Mouse (Mus musculus): Measurements from ENCODE around the gene Sarnp. TPM values are rescaled to one million over a fixed set of nuclear protein-coding genes. Genes with fewer than 3 reads are reported as not detected.

The Sarnp gene
- polyA plus RNA-seq, 1 experiment from 2014 or later, result 235 TPM

DNA sequence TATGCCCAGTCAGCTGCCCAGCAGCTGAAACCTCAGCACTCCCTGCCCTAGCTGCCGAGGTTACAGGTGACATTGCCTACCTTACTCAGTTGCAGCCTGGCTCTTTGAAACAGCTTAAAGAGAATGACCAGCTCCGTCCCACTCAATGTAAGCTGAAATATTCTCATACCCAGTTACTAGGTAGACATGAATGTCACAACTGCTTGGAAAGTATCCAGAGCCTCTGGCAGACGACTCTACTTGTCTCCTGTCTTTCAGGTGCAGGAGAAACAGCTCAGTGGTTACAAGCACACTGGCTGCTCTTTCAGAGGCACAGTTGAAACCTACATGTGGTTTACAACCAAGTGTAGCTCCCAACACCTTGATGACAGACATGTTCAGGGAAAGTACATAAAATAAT lies 53.2 kb downstream of the Sarnp start:
- ATAC-seq (ENCODE audit: low FRiP score, low read depth), result no peak
- Histone ChIP-seq H3K27ac (no peak overlapping the region), H3K9ac (no peak overlapping the region), H3K27me3 (replicated peaks) (no peaks in the 10 kb centered on the region), H3K36me3 (peaks cover 50% of the 10 kb centered on the region), H3K4me3 (no peak overlapping the region), H3K9me3 (no peaks in the 10 kb centered on the region), H3K4me2 (replicated peaks) (no peak overlapping the region), H3K4me1 (no peaks in the 10 kb centered on the region)
- 95% methylated on average over 3 of the region's 3 CpGs for WGBS

DNA sequence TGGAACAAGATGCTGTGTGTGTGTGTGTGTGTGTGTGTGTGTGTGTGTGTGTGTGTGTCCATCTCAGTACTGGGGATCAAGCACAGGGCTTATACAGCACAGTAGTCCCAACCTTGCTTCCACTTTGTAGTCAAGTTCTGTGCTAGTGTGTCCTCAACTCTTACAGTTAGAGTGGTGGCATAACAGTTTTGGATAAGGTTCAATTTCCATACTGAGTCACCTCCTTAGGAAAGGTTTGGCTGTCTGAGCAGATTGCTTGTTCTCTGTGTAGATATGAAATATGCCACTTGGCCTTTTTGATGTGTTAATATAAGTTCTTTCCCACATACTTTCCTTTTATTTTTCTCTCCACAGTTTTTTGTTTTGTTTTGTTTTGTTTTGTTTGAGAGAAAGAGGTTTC lies 61.2 kb downstream of the Sarnp start:
- no peak for ATAC-seq (ENCODE audit: low FRiP score, low read depth)
- peaks cover 35% of the 10 kb centered on the region for H3K36me3 ChIP-seq

DNA sequence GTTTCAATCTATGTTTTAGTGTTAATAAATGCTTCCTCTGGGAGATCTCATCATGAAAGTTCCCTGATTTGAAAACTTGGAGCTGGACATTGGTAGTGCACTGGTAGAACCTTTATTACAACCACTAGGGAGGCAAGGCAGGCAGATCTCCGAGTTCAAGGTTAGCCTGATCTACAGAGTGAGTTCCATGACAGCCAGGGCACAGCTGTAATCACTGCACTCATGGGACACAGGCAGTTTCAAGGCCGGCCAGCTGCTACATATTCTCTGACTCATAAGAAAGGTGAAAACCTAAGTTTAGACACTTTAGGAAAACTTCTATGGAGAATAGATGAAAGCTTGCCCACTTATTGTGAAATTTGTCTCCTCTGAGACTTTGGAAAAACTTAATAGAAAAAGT lies 61.7 kb downstream of the Sarnp start:
- Histone ChIP-seq H3K36me3 (peaks cover 35% of the 10 kb centered on the region), H3K9me3 (no peaks in the 10 kb centered on the region), H3K9ac (no peak overlapping the region), H3K27ac (no peak overlapping the region), H3K4me1 (no peaks in the 10 kb centered on the region), H3K4me2 (replicated peaks) (no peak overlapping the region), H3K27me3 (replicated peaks) (no peaks in the 10 kb centered on the region), H3K4me3 (no peak overlapping the region)
- WGBS, result 80% methylated on average over 2 of the region's 2 CpGs
- ATAC-seq (ENCODE audit: low FRiP score, low read depth), result no peak

More for the DNA sequence above, 61.2 kb downstream of the Sarnp start:
- H3K9ac ChIP-seq, result no peak overlapping the region
- no peaks in the 10 kb centered on the region for H3K4me1 ChIP-seq
- no peak overlapping the region for H3K4me2 ChIP-seq (replicated peaks)
- H3K4me3 ChIP-seq, result no peak overlapping the region
- H3K9me3 ChIP-seq, result no peaks in the 10 kb centered on the region
- H3K27me3 ChIP-seq (replicated peaks), result no peaks in the 10 kb centered on the region
- no peak overlapping the region for H3K27ac ChIP-seq

DNA sequence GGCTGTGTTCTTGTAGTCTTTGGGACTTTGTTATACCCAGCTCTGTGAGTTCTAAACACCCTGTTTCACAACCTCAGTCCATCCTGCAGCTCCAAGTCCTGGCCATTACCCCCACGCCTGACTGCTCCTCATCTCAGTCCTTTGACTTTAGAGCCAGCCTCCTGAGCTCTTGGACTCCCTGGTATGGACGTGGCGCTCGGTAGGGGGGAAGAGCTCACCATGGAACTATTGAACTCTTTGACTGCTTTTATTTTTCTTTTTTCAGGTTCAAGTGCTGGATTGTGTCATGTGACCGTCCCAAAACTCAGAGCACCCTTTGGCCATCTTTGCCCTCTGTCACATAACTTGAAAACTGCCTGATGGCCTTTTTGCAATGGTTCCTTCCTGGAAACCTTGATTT lies 64.9 kb downstream of the Sarnp start:
- Histone ChIP-seq H3K9ac (no peak overlapping the region), H3K4me3 (no peak overlapping the region), H3K27ac (no peak overlapping the region), H3K9me3 (no peaks in the 10 kb centered on the region), H3K27me3 (replicated peaks) (no peaks in the 10 kb centered on the region), H3K4me2 (replicated peaks) (no peak overlapping the region), H3K4me1 (no peaks in the 10 kb centered on the region), H3K36me3 (peaks cover 53% of the 10 kb centered on the region)
- no peak for ATAC-seq (ENCODE audit: low FRiP score, low read depth)
- WGBS, result 81% methylated on average over 5 of the region's 5 CpGs

DNA sequence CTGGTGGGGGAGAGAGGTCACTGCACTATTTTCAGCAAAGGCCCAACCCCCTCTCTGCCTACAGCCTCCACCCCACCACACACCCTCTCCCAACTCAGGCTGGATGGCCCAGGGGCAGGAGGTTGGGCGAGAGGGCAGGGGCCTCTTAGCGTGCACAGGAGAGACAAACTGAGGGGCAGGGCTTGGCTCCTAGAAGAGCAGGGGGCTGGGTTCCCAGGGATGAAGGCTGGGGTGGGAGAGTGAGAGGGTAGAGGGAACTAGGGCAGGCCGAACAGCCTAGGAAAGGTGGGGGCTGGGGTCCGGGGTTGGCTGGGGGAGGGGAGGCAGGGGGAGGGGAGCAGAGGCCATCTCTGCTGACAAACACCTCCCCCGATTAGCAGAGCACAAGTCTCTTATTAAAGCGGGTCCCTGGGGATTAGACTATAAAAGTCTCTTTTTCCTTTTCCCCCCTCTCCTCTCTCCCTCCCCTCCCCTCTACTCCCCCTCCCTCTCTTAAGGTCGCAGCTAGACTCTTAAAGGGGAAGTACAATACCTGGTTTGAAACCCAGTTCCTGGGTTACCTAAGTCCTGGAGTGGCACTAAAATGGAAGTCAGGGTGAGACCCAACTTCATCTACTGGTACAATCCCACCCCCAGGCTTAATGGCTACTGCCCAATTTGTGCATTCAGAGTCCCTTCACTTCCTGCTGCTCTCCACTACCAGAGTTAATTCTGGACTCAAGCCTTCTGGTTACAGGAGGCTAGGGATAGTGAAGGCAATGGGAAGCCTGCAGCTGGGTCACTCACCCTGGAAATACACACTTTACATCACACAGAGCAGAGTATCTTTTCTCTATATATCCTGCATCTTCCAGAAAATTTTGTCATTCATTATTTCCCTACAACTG lies 72.1 kb downstream of the Sarnp start:
- Histone ChIP-seq H3K27ac (peak overlapping the region; percentile 96), H3K27me3 (replicated peaks) (no peaks in the 10 kb centered on the region), H3K9me3 (no peaks in the 10 kb centered on the region), H3K4me1 (peaks cover 21% of the 10 kb centered on the region), H3K4me3 (peak overlapping the region; percentile 80), H3K36me3 (peaks cover 36% of the 10 kb centered on the region), H3K4me2 (replicated peaks) (peak overlapping the region; percentile 88), H3K9ac (peak overlapping the region; percentile 70)
- 4% methylated on average over 6 of the region's 7 CpGs for WGBS
- ATAC-seq (ENCODE audit: low FRiP score, low read depth), result peak; percentile 56

DNA sequence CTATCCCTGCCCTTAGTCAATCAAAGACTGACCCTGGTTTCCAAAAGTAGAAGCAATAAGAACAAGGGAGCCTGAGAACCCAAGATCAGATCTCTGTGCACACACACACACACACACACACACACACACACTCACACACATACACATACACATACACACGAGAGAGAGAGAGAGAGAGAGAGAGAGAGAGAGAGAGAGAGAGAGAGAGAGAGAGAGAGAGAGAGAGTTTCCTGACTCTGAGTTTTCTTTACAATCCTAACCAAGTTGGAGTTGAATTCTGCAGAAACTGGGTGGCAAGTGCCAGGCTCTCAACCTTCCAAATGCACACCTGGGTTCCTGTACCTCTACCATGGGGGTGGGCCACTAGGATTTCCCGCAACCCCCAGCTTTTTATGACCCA lies 72.7 kb downstream of the Sarnp start:
- ATAC-seq (ENCODE audit: low FRiP score, low read depth), result no peak
- no peaks in the 10 kb centered on the region for H3K27me3 ChIP-seq (replicated peaks)
- peak overlapping the region; percentile 80 for H3K4me3 ChIP-seq
- peaks cover 29% of the 10 kb centered on the region for H3K36me3 ChIP-seq
- WGBS, result 0% methylated on average over 1 of the region's 2 CpGs
- peak overlapping the region; percentile 76 for H3K9ac ChIP-seq
- no peaks in the 10 kb centered on the region for H3K9me3 ChIP-seq
- H3K4me2 ChIP-seq (replicated peaks), result peak overlapping the region; percentile 88
- H3K4me1 ChIP-seq, result peaks cover 21% of the 10 kb centered on the region
- H3K27ac ChIP-seq, result peak overlapping the region; percentile 96; the same call in 1 of the 2 replicates

DNA sequence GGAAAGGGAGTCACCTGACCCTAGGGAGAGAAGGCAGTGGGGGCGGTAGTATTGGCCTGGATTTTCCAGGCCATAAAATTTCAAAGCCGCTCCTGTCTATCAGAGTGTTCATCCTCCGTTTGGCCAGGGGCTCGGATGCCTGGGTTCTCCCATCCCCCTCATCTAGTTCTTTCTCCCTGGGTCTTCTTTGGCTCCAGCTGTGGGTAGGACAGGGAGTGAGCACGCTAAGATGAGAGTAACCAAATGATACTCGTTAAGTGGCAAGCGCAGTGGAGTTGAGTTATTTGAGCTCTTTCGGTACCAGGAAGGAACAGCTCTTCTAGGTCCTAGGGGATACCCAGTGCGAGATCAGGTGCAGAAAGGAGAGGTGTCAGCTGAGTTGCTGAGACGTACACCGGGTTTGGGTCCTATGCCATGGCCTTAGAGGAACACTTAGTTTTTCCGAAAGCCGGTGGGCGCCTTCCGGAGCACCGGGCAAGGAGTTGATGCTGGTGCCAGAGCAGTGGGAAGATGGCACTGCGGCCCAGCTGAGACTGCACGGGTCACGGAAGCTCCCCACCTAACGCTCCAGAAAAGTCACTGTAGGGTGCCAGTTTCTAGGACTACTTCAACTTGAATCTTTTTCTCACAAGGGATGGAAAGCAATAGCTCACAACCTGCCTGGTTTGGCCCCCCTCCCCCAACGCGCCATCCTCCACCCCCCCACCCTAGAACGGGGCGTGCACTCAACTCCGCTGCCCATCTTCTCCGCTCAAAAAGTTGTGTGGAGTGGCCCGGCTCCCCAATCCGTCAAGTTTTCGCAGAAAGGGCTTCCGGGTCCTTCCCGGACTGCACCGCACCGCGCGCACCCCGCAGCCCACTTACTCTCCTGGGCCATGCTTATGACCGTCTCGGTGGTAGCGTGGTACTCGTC lies 73.5 kb downstream of the Sarnp start:
- under 1% methylated on average over 40 of the region's 40 CpGs for WGBS
- peak overlapping the region; percentile 76 for H3K9ac ChIP-seq
- H3K4me2 ChIP-seq (replicated peaks), result peak overlapping the region; percentile 88
- no peaks in the 10 kb centered on the region for H3K9me3 ChIP-seq
- H3K4me3 ChIP-seq, result peak overlapping the region; percentile 80
- H3K27me3 ChIP-seq (replicated peaks), result no peaks in the 10 kb centered on the region; the same call in 1 of the 2 replicates
- H3K4me1 ChIP-seq, result peaks cover 21% of the 10 kb centered on the region
- peak; percentile 14 for ATAC-seq (ENCODE audit: low FRiP score, low read depth)
- peaks cover 21% of the 10 kb centered on the region for H3K36me3 ChIP-seq
- peak overlapping the region; percentile 96 for H3K27ac ChIP-seq

DNA sequence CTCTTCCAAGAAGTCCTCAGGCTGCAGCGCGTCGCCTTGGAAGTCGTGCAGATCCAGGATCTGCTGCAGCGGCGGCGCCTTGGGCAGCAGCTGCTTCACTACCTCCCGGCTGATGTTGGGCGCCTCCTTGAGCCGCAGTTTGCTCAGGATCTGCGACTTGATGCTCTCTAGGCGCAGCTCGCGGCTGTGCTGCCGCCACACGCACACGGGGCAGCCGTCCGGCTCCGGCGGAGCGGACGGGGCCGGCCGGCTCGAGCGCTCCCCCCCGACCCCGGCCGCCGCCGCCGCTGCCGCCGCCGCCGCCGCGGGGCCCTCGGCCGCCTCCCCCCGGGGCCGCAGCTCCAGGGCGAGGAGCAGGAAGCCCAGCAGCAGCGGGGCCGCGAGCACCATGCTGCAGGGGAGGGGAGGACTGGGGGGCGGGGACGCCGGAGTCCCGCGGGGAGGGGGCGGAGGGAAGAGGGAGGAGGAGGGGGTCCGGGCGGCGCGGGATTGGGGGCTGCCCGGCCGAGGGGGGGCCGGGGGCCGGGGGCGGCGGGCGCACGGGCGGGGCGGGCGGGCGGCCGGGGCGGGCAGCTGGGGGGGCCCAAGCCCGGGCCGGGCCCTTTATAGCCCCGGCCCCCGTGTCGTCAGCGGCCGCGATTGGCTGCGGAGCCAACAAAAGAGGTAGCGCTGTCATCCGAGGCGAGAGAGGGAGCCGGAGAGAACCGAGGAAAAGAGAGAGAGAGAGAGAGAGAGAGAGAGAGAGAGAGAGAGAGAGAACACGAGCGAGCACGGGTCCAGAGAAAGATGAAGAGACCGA lies 74.4 kb downstream of the Sarnp start, which contains the start of gene Gdf11:
Gene Gdf11, minus strand, starts transcription at position 423 of the 799 bp plus-strand sequence.
- peak within 1 kb of the TSS; percentile 76 for H3K9ac ChIP-seq
- H3K36me3 ChIP-seq, result peaks cover 13% of the 10 kb centered on the region
- WGBS, result under 1% methylated on average over 50 of the region's 89 CpGs
- peak within 1 kb of the TSS; percentile 88 for H3K4me2 ChIP-seq (replicated peaks)
- H3K4me1 ChIP-seq, result peaks cover 29% of the 10 kb centered on the region
- ATAC-seq (ENCODE audit: low FRiP score, low read depth), result peak; percentile 85
- H3K9me3 ChIP-seq, result no peaks in the 10 kb centered on the region
- H3K27ac ChIP-seq, result peak within 1 kb of the TSS; percentile 96
- H3K27me3 ChIP-seq (replicated peaks), result peaks cover 8% of the 10 kb centered on the region
- peak within 1 kb of the TSS; percentile 80 for H3K4me3 ChIP-seq

DNA sequence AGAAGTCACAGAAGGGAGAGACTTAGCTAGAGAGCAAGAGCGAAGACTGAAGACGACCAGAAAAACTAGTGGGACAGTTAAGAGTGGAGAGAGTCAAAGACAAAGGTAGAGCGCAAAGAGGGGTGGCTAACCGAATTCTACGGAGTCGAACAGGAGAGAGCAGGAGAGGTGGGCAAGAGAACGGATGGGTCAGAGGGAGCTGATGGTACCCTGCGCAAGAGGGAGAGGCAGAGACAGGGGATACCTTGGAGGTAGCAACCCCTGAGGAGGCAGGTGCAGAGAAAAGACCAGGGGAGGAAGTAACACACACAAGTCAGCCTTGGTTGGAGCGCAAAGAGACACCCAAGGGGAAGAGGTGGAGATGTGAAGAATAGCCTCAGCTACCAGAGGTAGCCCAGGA lies 75.1 kb downstream of the Sarnp start:
- Histone ChIP-seq H3K4me1 (peaks cover 29% of the 10 kb centered on the region), H3K27me3 (replicated peaks) (peaks cover 14% of the 10 kb centered on the region), H3K9me3 (no peaks in the 10 kb centered on the region), H3K27ac (peak overlapping the region; percentile 96), H3K4me3 (peak overlapping the region; percentile 80), H3K9ac (peak overlapping the region; percentile 70), H3K36me3 (0 out of 2 replicates have a peak, but pooled peaks cover 8% of the 10 kb centered on the region), H3K4me2 (replicated peaks) (peak overlapping the region; percentile 88)
- peak; percentile 8; the same call in 1 of the 2 replicates for ATAC-seq (ENCODE audit: low FRiP score, low read depth)
- WGBS, result 2% methylated on average over 9 of the region's 9 CpGs

DNA sequence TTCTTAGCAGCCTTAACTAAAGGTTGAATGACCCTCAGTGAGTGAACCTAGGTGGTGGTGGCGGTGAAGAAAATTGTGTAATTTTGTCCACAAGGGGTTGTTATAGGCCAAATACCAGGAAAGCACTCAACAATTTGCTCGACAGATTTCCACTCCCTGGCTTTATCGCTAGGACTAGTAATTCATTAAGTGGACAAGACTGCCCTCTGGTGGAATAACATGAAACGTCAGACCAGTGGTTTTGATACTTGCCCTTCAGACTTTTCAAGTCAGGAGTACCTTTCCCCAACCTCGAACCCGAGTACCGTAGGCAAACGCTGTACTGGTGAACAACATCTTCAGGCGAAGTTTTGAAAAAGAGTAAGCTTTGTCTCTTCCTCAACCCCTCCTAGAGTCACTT lies 78.3 kb downstream of the Sarnp start:
- under 1% methylated on average over 9 of the region's 9 CpGs for WGBS
- no peak for ATAC-seq (ENCODE audit: low FRiP score, low read depth)
- Histone ChIP-seq H3K4me3 (no peak overlapping the region), H3K27ac (no peak overlapping the region), H3K4me2 (replicated peaks) (peak overlapping the region; percentile 17; the same call in 1 of the 2 replicates), H3K4me1 (peaks cover 16% of the 10 kb centered on the region), H3K36me3 (no peaks in the 10 kb centered on the region), H3K27me3 (replicated peaks) (peaks cover 18% of the 10 kb centered on the region), H3K9ac (no peak overlapping the region), H3K9me3 (no peaks in the 10 kb centered on the region)

DNA sequence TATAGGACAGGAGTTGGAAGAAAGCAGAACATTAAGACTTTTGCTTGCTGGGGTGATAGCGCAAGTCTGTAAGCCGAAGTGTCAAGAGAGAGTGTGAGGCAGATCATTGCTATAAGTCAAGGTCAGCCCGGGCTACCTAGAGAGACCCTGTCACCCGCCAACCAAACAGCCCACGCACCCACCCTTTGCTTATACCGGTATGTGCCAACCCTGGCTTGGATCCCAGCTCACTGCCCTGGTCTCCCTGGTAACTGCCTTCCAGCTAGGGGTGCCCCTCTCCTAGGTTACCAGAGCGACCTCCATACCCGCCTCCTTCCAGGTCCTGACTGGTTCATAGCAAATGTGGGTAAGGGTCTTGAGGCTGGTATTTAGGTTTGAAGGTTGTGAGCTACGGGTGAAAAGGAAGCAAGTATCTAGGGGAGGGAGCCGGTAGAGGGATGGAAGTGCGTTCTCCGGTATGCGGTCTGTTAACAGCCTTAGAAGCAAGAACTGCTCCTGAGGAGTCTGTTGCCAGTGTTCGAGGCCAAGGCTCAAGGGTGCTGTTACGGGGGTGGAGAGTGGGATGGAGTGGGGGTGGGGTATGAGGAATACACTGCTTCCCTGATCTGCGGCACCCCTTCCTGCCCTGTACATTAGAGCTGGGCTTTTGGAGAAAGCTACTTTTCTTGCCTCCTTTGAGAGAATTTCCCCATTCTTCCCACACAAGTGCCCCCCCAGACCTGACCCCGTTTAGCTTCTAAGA lies 79.0 kb downstream of the Sarnp start:
- H3K9me3 ChIP-seq, result no peaks in the 10 kb centered on the region
- peaks cover 18% of the 10 kb centered on the region for H3K27me3 ChIP-seq (replicated peaks)
- H3K27ac ChIP-seq, result no peak overlapping the region
- H3K36me3 ChIP-seq, result no peaks in the 10 kb centered on the region
- H3K4me3 ChIP-seq, result no peak overlapping the region
- H3K4me1 ChIP-seq, result peaks cover 16% of the 10 kb centered on the region
- H3K4me2 ChIP-seq (replicated peaks), result peak overlapping the region; percentile 17
- no peak overlapping the region; the same call in 1 of the 2 replicates for H3K9ac ChIP-seq
- peak; percentile 3; the same call in 1 of the 2 replicates for ATAC-seq (ENCODE audit: low FRiP score, low read depth)
- 4% methylated on average over 17 of the region's 17 CpGs for WGBS

Data from neural tube, embryonic 12.5 days (tissue).